ENCODE assay signal across 7 mouse cellular contexts in genomic region chr19:6869355-6869754, GRCm38 (mm10). TPM values are rescaled to one million over a fixed set of nuclear protein-coding genes. Genes with fewer than 3 reads are reported as not detected.
DNase-seq lines count a peak whose midpoint lies in the region; ATAC-seq and TF ChIP-seq lines count a peak whose summit lies in the region.

No protein-coding gene starts in this region.

- no peaks in the 10 kb centered on the region for H3K9me3 ChIP-seq in MEL (replicated peaks; ENCODE audit: insufficient read depth, low read length)
- no peaks in the 10 kb centered on the region for H3K9me3 ChIP-seq in heart, embryonic 13.5 days
- no peaks in the 10 kb centered on the region for H3K9me3 ChIP-seq in limb, embryonic 11.5 days (ENCODE audit: control insufficient read depth, low read length)

- peak; percentile 84 for DNase-seq in MEL (ENCODE audit: low read depth, low spot score)
- DNase-seq in adrenal gland, postnatal 25 days: peak; percentile 39
- DNase-seq in limb, embryonic 11.5 days (ENCODE audit: low spot score): no peak
- DNase-seq in monocyte, adult 2 months (ENCODE audit: low read depth in 1 of 2, low spot score in 2 of 2): peak; percentile 69 to 73
- peak; percentile 57 to 67 for DNase-seq in thymus, postnatal 36 days
- DNase-seq in layer of hippocampus, adult 18-20 months (ENCODE audit: low spot score in 2 of 2): no peak

- no peak for TF ChIP-seq RAD21 in MEL (IDR thresholded peaks at IDR 0.05; ENCODE audit: low read depth, low read length)

- TF ChIP-seq CTCF in MEL (IDR thresholded peaks at IDR 0.05 in 2 of 3, conservative IDR thresholded peaks at IDR 0.05 in 1 of 3; ENCODE audit: control insufficient read depth in 1 of 3, insufficient read depth in 1 of 3, low read depth in 2 of 3, low read length in 3 of 3, poor library complexity in 1 of 3, severe bottlenecking in 1 of 3): no peak

- peak overlapping the region; percentile 65 for H3K4me2 ChIP-seq in heart, embryonic 13.5 days
- peak overlapping the region; percentile 15; the same call in 1 of the 2 replicates for H3K4me2 ChIP-seq in limb, embryonic 11.5 days (ENCODE audit: low read depth, severe bottlenecking)

- no peaks in the 10 kb centered on the region for H3K79me2 ChIP-seq in MEL (ENCODE audit: control insufficient read depth, insufficient read depth, low read length, poor library complexity)

- no peak for ATAC-seq in heart, embryonic 13.5 days (ENCODE audit: extremely low read depth, insufficient number of reproducible peaks, low FRiP score, low TSS enrichment)
- no peak for ATAC-seq in limb, embryonic 11.5 days (ENCODE audit: insufficient number of reproducible peaks, low FRiP score, low TSS enrichment, low read depth)

- peaks cover 0 to 9% of the 10 kb centered on the region in 2 experiments; a peak in 2 of 4 replicates for H3K4me1 ChIP-seq in MEL (ENCODE audit: control insufficient read depth in 1 of 2, insufficient read depth in 2 of 2, low read length in 2 of 2)
- 0 out of 2 replicates have a peak, but pooled peaks cover 6% of the 10 kb centered on the region for H3K4me1 ChIP-seq in heart, embryonic 13.5 days
- 0 out of 2 replicates have a peak, but pooled peaks cover 3% of the 10 kb centered on the region for H3K4me1 ChIP-seq in limb, embryonic 11.5 days (ENCODE audit: control insufficient read depth, insufficient read depth, low read length)

- peak overlapping the region; percentile 80 for H3K27ac ChIP-seq in MEL (ENCODE audit: control insufficient read depth, low read depth, low read length)
- peak overlapping the region; percentile 59 for H3K27ac ChIP-seq in heart, embryonic 13.5 days (replicated peaks)
- no peak overlapping the region for H3K27ac ChIP-seq in limb, embryonic 11.5 days (replicated peaks; ENCODE audit: low read depth, low read length)

- peak overlapping the region; percentile 80 for H3K9ac ChIP-seq in MEL (ENCODE audit: control insufficient read depth, low read depth, low read length, poor library complexity, severe bottlenecking)
- peak overlapping the region; percentile 42 for H3K9ac ChIP-seq in heart, embryonic 13.5 days
- peak overlapping the region; percentile 34; the same call in 1 of the 2 replicates for H3K9ac ChIP-seq in limb, embryonic 11.5 days (ENCODE audit: low read length)

- peak overlapping the region; percentile 69 to 92 for H3K4me3 ChIP-seq in MEL (ENCODE audit: control insufficient read depth in 1 of 2, insufficient read depth in 1 of 2, low read depth in 2 of 2, low read length in 2 of 2)
- peak overlapping the region; percentile 42 for H3K4me3 ChIP-seq in heart, embryonic 13.5 days
- H3K4me3 ChIP-seq in limb, embryonic 11.5 days (ENCODE audit: low read depth, low read length): no peak overlapping the region

- WGBS in heart, embryonic 13.5 days: 8% methylated on average over 5 of the region's 5 CpGs
- 2% methylated on average over 5 of the region's 5 CpGs for WGBS in limb, embryonic 11.5 days

- no peaks in the 10 kb centered on the region for H3K27me3 ChIP-seq in MEL (ENCODE audit: control insufficient read depth in 1 of 2, insufficient read depth in 2 of 2, low read length in 2 of 2)
- no peaks in the 10 kb centered on the region for H3K27me3 ChIP-seq in heart, embryonic 13.5 days (replicated peaks)
- no peaks in the 10 kb centered on the region for H3K27me3 ChIP-seq in limb, embryonic 11.5 days (ENCODE audit: control insufficient read depth, insufficient read depth, low read length)

- peak in 1 of 2 experiments; percentile 51; a peak in 2 of 4 replicates for TF ChIP-seq POLR2A in MEL (IDR thresholded peaks at IDR 0.05; ENCODE audit: control insufficient read depth in 1 of 2, insufficient read depth in 1 of 2, low read depth in 1 of 2, low read length in 2 of 2, poor library complexity in 1 of 2)

- TF ChIP-seq EP300 in MEL (IDR thresholded peaks at IDR 0.05; ENCODE audit: low read depth in 1 of 2, low read length in 2 of 2): peak; percentile 33 to 62; a peak in 3 of 4 replicates

- H3K36me3 ChIP-seq in MEL (ENCODE audit: control insufficient read depth in 1 of 2, insufficient read depth in 2 of 2, low read length in 2 of 2): peaks cover 0 to 5% of the 10 kb centered on the region in 2 experiments; a peak in 2 of 4 replicates
- H3K36me3 ChIP-seq in heart, embryonic 13.5 days: no peaks in the 10 kb centered on the region
- no peaks in the 10 kb centered on the region for H3K36me3 ChIP-seq in limb, embryonic 11.5 days (ENCODE audit: control insufficient read depth, insufficient read depth, low read length)

TF ChIP-seq in MEL, 35 proteins besides CTCF, POLR2A, EP300 and RAD21 (continues in another document):
- 0 out of 2 replicates have a peak, but pooled peaks have one; percentile 20 for TF ChIP-seq KAT2A (conservative IDR thresholded peaks at IDR 0.05; ENCODE audit: low read depth, low read length)
- no peak for TF ChIP-seq MYB (IDR thresholded peaks at IDR 0.05; ENCODE audit: low read depth, low read length)
- 0 out of 2 replicates have a peak, but pooled peaks have one; percentile 24 for TF ChIP-seq BHLHE40 (IDR thresholded peaks at IDR 0.05; ENCODE audit: borderline replicate concordance, low read depth, low read length)
- TF ChIP-seq CHD1 (IDR thresholded peaks at IDR 0.05; ENCODE audit: low read depth, low read length): no peak
- TF ChIP-seq GATA1 (IDR thresholded peaks at IDR 0.05; ENCODE audit: low read depth, low read length): 0 out of 2 replicates have a peak, but pooled peaks have one; percentile 2
- TF ChIP-seq HCFC1 (IDR thresholded peaks at IDR 0.05; ENCODE audit: low read depth, low read length): peak; percentile 70
- TF ChIP-seq ELF1 (IDR thresholded peaks at IDR 0.05; ENCODE audit: low read depth, low read length): peak; percentile 84
- TF ChIP-seq MAX (IDR thresholded peaks at IDR 0.05; ENCODE audit: low read length): peak; percentile 66; the same call in 1 of the 2 replicates
- peak; percentile 41 for TF ChIP-seq NELFE (IDR thresholded peaks at IDR 0.05; ENCODE audit: low read depth, low read length)
- TF ChIP-seq SIN3A (IDR thresholded peaks at IDR 0.05; ENCODE audit: low read length): peak; percentile 90
- TF ChIP-seq ZKSCAN1 (IDR thresholded peaks at IDR 0.05; ENCODE audit: low read depth, low read length): no peak
- TF ChIP-seq POLR2AphosphoS5 (IDR thresholded peaks at IDR 0.05; ENCODE audit: borderline replicate concordance, low read depth, low read length): no peak
- TF ChIP-seq MXI1 (IDR thresholded peaks at IDR 0.05; ENCODE audit: low read depth, low read length): peak; percentile 83
- no peak for TF ChIP-seq USF1 (IDR thresholded peaks at IDR 0.05; ENCODE audit: low read depth, low read length)
- 0 out of 2 replicates have a peak, but pooled peaks have one; percentile 32 for TF ChIP-seq TBP (IDR thresholded peaks at IDR 0.05; ENCODE audit: low read depth, low read length)
- TF ChIP-seq ETS1 (IDR thresholded peaks at IDR 0.05; ENCODE audit: low read depth, low read length): peak; percentile 94
- no peak for TF ChIP-seq ZC3H11A (IDR thresholded peaks at IDR 0.05; ENCODE audit: low read depth, low read length)
- no peak for TF ChIP-seq GABPA (IDR thresholded peaks at IDR 0.05; ENCODE audit: low read depth, low read length)

RNA-seq across cellular contexts. Expression of gene Ccdc88b, which starts 11.3 kb away (rescaled TPM):
- total RNA-seq in MEL (2012; rRNA removed): 32.4 and 38.7 TPM in 2 replicates
- 10 to 100 TPM in 1 of 2 experiments, not detected in 1; 59.8 TPM for polyA plus RNA-seq in MEL (2012; ENCODE audit: insufficient read depth in 1 of 2, insufficient read length in 2 of 2, low read depth in 1 of 2, low replicate concordance in 2 of 2, missing spikeins in 1 of 2)
- total RNA-seq in adrenal gland, postnatal 25 days (2021): 0.62 and 1.1 TPM in 2 replicates
- 0.39 and 1.3 TPM in 2 replicates for polyA plus RNA-seq in heart, embryonic 13.5 days (2015; fragmentation: Nextera tagmentation; extraction: Ambion mirVana)
- polyA plus RNA-seq in limb, embryonic 11.5 days (2014; fragmentation: Nextera tagmentation; extraction: Ambion mirVana): 0.11 and 0.16 TPM in 2 replicates
- 10 to 100 TPM; 13.8 to 16.1 TPM for total RNA-seq in layer of hippocampus, adult 18-20 months (2021)

RNA-seq across cellular contexts. Expression of gene Rps6ka4, which starts 28.9 kb away (rescaled TPM):
- total RNA-seq in MEL (2012; rRNA removed): 4.7 and 4.9 TPM in 2 replicates
- 1 to 10 TPM in 1 of 2 experiments, not detected in 1; 7.3 TPM for polyA plus RNA-seq in MEL (2012; ENCODE audit: insufficient read depth in 1 of 2, insufficient read length in 2 of 2, low read depth in 1 of 2, low replicate concordance in 2 of 2, missing spikeins in 1 of 2)
- 25.9 and 38.6 TPM in 2 replicates for total RNA-seq in adrenal gland, postnatal 25 days (2021)
- polyA plus RNA-seq in heart, embryonic 13.5 days (2015; fragmentation: Nextera tagmentation; extraction: Ambion mirVana): 14.1 and 15.4 TPM in 2 replicates
- 4.2 and 4.6 TPM in 2 replicates for polyA plus RNA-seq in limb, embryonic 11.5 days (2014; fragmentation: Nextera tagmentation; extraction: Ambion mirVana)
- 10 to 100 TPM; 36.2 to 43.7 TPM for total RNA-seq in layer of hippocampus, adult 18-20 months (2021)

RNA-seq across cellular contexts. Expression of gene Trmt112, which starts 40.1 kb away (rescaled TPM):
- total RNA-seq in MEL (2012; rRNA removed): 285 and 294 TPM in 2 replicates
- polyA plus RNA-seq in MEL (2012; ENCODE audit: insufficient read depth in 1 of 2, insufficient read length in 2 of 2, low read depth in 1 of 2, low replicate concordance in 2 of 2, missing spikeins in 1 of 2): 100 to 1,000 TPM in 1 of 2 experiments, not detected in 1; 319 TPM
- 95.2 and 108 TPM in 2 replicates for total RNA-seq in adrenal gland, postnatal 25 days (2021)
- 79.1 and 93.8 TPM in 2 replicates for polyA plus RNA-seq in heart, embryonic 13.5 days (2015; fragmentation: Nextera tagmentation; extraction: Ambion mirVana)
- 173 and 177 TPM in 2 replicates for polyA plus RNA-seq in limb, embryonic 11.5 days (2014; fragmentation: Nextera tagmentation; extraction: Ambion mirVana)
- 10 to 100 TPM; 43.1 to 53.9 TPM for total RNA-seq in layer of hippocampus, adult 18-20 months (2021)

RNA-seq across cellular contexts. Expression of gene Prdx5, which starts 40.6 kb away (rescaled TPM):
- 127 and 130 TPM in 2 replicates for total RNA-seq in MEL (2012; rRNA removed)
- 100 to 1,000 TPM in 1 of 2 experiments, not detected in 1; 246 TPM for polyA plus RNA-seq in MEL (2012; ENCODE audit: insufficient read depth in 1 of 2, insufficient read length in 2 of 2, low read depth in 1 of 2, low replicate concordance in 2 of 2, missing spikeins in 1 of 2)
- total RNA-seq in adrenal gland, postnatal 25 days (2021): 196 and 278 TPM in 2 replicates
- 217 and 232 TPM in 2 replicates for polyA plus RNA-seq in heart, embryonic 13.5 days (2015; fragmentation: Nextera tagmentation; extraction: Ambion mirVana)
- polyA plus RNA-seq in limb, embryonic 11.5 days (2014; fragmentation: Nextera tagmentation; extraction: Ambion mirVana): 74.7 and 90.5 TPM in 2 replicates
- 100 to 1,000 TPM; 383 to 385 TPM for total RNA-seq in layer of hippocampus, adult 18-20 months (2021)

RNA-seq across cellular contexts. Expression of gene Esrra, which starts 52.3 kb away (rescaled TPM):
- total RNA-seq in MEL (2012; rRNA removed): 30.5 and 40.9 TPM in 2 replicates
- 10 to 100 TPM in 1 of 2 experiments, not detected in 1; 32.5 TPM for polyA plus RNA-seq in MEL (2012; ENCODE audit: insufficient read depth in 1 of 2, insufficient read length in 2 of 2, low read depth in 1 of 2, low replicate concordance in 2 of 2, missing spikeins in 1 of 2)
- 44.2 and 44.6 TPM in 2 replicates for total RNA-seq in adrenal gland, postnatal 25 days (2021)
- 30.4 and 33.0 TPM in 2 replicates for polyA plus RNA-seq in heart, embryonic 13.5 days (2015; fragmentation: Nextera tagmentation; extraction: Ambion mirVana)
- 1.9 and 3.3 TPM in 2 replicates for polyA plus RNA-seq in limb, embryonic 11.5 days (2014; fragmentation: Nextera tagmentation; extraction: Ambion mirVana)
- 10 to 100 TPM; 59.5 to 59.6 TPM for total RNA-seq in layer of hippocampus, adult 18-20 months (2021)

Comparison
In these comparisons a context has a peak if more than half of its experiments do, and no peak if none do; other contexts are left out.
1. DNase-seq: peak in MEL (single experiment), adrenal gland, postnatal 25 days (single experiment), monocyte, adult 2 months (2 of 2) and thymus, postnatal 36 days (2 of 2); none in limb, embryonic 11.5 days (single experiment) and layer of hippocampus, adult 18-20 months (0 of 2).
2. Peak in every context shown above with its lines, with median percentiles within 50 percentile points of each other: H3K9ac ChIP-seq.